Mouse (Mus musculus) ovary, adult 18-20 months (tissue): ENCODE results near the gene Ubqln3.

Experiments
- DNase-seq: peaks from one replicate; pipeline ENCODE4 v3.0.0; 2022; ENCODE audit warnings: low spot score, mixed read lengths

The Ubqln3 gene

GRCm38 (mm10) chr7:104143179-104143578 lies at the start of gene Ubqln3:
TSS of gene Ubqln3 (minus strand) at chr7:104143279.
- DNase-seq, result no peak

GRCm38 (mm10) chr7:104191275-104191674 lies 48.2 kb upstream of the Ubqln3 start:
- DNase-seq, result no peak

GRCm38 (mm10) chr7:104183292-104183691 lies 40.2 kb upstream of the Ubqln3 start, which contains the start of gene Olfr648:
TSS of gene Olfr648 (minus strand) at chr7:104183392.
- no peak for DNase-seq

GRCm38 (mm10) chr7:104179074-104179473 lies 36.0 kb upstream of the Ubqln3 start:
- DNase-seq, result no peak

GRCm38 (mm10) chr7:104178422-104179054 lies 35.5 kb upstream of the Ubqln3 start:
- no peak for DNase-seq

- no peak for DNase-seq
These were observed 32.0 kb upstream of the Ubqln3 start for GRCm38 (mm10) chr7:104175085-104175484.

- DNase-seq, result no peak
These were observed 26.6 kb upstream of the Ubqln3 start for GRCm38 (mm10) chr7:104169634-104170204.

- DNase-seq, result no peak
These were observed 24.0 kb upstream of the Ubqln3 start for GRCm38 (mm10) chr7:104167105-104167504.

GRCm38 (mm10) chr7:104150456-104150855 lies 7.4 kb upstream of the Ubqln3 start, which contains the start of gene Ubqlnl:
TSS of gene Ubqlnl (minus strand) at chr7:104150556.
- DNase-seq, result no peak

- DNase-seq, result no peak
These were observed 5.8 kb downstream of the Ubqln3 start, which contains the start of gene Olfr643 for GRCm38 (mm10) chr7:104137305-104137704. TSS of gene Olfr643 (minus strand) at chr7:104137405.

- no peak for DNase-seq
These were observed 13.4 kb downstream of the Ubqln3 start, which contains the start of gene Ubqln5 for GRCm38 (mm10) chr7:104129726-104130125. TSS of gene Ubqln5 (minus strand) at chr7:104129826.

- no peak for DNase-seq
These were observed 38.4 kb downstream of the Ubqln3 start, which contains the start of gene Olfr646 for GRCm38 (mm10) chr7:104104757-104104972. TSS of gene Olfr646 (plus strand) at chr7:104104873.

GRCm38 (mm10) chr7:104103913-104104756 lies 38.9 kb downstream of the Ubqln3 start:
- no peak for DNase-seq
